Mouse (Mus musculus): ENCODE results near the gene Ccdc153. TPM values are rescaled to one million over a fixed set of nuclear protein-coding genes. Genes with fewer than 3 reads are reported as not detected.
A peak's percentile ranks its signal among the peaks of the same experiment; 100 is the strongest.

Gene Ccdc153
- polyA plus RNA-seq, 1 experiment from 2014 or later = not detected

- Histone ChIP-seq H3K4me1 (0 out of 2 replicates have a peak, but pooled peaks cover 5% of the 10 kb centered on the region), H3K27me3 (replicated peaks) (no peaks in the 10 kb centered on the region), H3K9ac (replicated peaks) (no peak overlapping the region), H3K9me3 (replicated peaks) (no peaks in the 10 kb centered on the region), H3K4me3 (replicated peaks) (no peak overlapping the region), H3K36me3 (no peaks in the 10 kb centered on the region), H3K4me2 (no peak overlapping the region), H3K27ac (replicated peaks) (no peak overlapping the region)
- ATAC-seq (ENCODE audit: low FRiP score) = no peak
- WGBS = 26% methylated on average over 2 of the region's 2 CpGs
Measured at GRCm38 (mm10) chr9:44243621-44244020, 3.1 kb downstream of the Ccdc153 start.

DNA sequence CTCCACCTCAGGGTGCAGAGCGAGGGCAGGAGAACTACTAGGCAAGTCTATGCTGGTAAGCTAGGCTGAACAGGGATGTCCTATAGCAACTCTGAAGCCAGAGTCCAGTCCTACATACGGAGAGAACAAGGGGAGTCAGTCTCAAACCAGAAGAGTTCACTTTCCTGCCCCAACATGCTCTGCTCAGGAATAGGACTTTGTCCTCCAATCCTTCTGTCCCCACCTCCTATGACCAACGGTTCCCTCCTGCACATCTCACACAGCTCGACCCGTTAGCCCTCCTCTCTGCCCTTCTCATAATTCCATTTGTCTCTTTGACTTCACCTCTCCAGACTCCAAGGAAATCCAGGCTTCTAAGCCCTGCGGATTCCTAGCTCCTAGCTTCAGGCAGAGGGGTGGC is 7.4 kb downstream of the Ccdc153 start:
- 88% methylated on average over 6 of the region's 6 CpGs for WGBS
- no peak overlapping the region for H3K4me2 ChIP-seq
- H3K27ac ChIP-seq (replicated peaks) = no peak overlapping the region
- no peaks in the 10 kb centered on the region for H3K9me3 ChIP-seq (replicated peaks)
- H3K9ac ChIP-seq (replicated peaks) = no peak overlapping the region
- no peaks in the 10 kb centered on the region for H3K36me3 ChIP-seq
- H3K4me1 ChIP-seq = peaks cover 14% of the 10 kb centered on the region
- no peak for ATAC-seq (ENCODE audit: low FRiP score)
- H3K4me3 ChIP-seq (replicated peaks) = no peak overlapping the region
- H3K27me3 ChIP-seq (replicated peaks) = no peaks in the 10 kb centered on the region

GRCm38 (mm10) chr9:44249181-44250146 is 9.0 kb downstream of the Ccdc153 start:
- H3K4me2 ChIP-seq = no peak overlapping the region

GRCm38 (mm10) chr9:44250445-44250844 is 10.0 kb downstream of the Ccdc153 start:
- Histone ChIP-seq H3K4me3 (replicated peaks) (no peak overlapping the region), H3K9ac (replicated peaks) (no peak overlapping the region), H3K27ac (replicated peaks) (0 out of 2 replicates have a peak overlapping the region, but pooled peaks have one; percentile 3), H3K27me3 (replicated peaks) (no peaks in the 10 kb centered on the region), H3K4me2 (no peak overlapping the region), H3K9me3 (replicated peaks) (no peaks in the 10 kb centered on the region), H3K4me1 (peaks cover 39% of the 10 kb centered on the region), H3K36me3 (no peaks in the 10 kb centered on the region)
- ATAC-seq (ENCODE audit: low FRiP score) = no peak
- 43% methylated on average over 4 of the region's 4 CpGs for WGBS

More at GRCm38 (mm10) chr9:44249181-44250146, 9.0 kb downstream of the Ccdc153 start:
- H3K27ac ChIP-seq (replicated peaks) = no peak overlapping the region
- WGBS = 48% methylated on average over 26 of the region's 26 CpGs
- H3K9ac ChIP-seq (replicated peaks) = no peak overlapping the region
- peaks cover 29% of the 10 kb centered on the region for H3K4me1 ChIP-seq
- no peaks in the 10 kb centered on the region for H3K9me3 ChIP-seq (replicated peaks)
- H3K36me3 ChIP-seq = no peaks in the 10 kb centered on the region
- no peak overlapping the region for H3K4me3 ChIP-seq (replicated peaks)
- peak; percentile 48; the same call in 1 of the 2 replicates for ATAC-seq (ENCODE audit: low FRiP score)
- H3K27me3 ChIP-seq (replicated peaks) = no peaks in the 10 kb centered on the region

- H3K27me3 ChIP-seq (replicated peaks) = no peaks in the 10 kb centered on the region
- no peaks in the 10 kb centered on the region for H3K9me3 ChIP-seq (replicated peaks)
- peaks cover 43% of the 10 kb centered on the region for H3K4me1 ChIP-seq
- no peak within 1 kb of the TSS for H3K4me2 ChIP-seq
- WGBS = 81% methylated on average over 10 of the region's 10 CpGs
- H3K36me3 ChIP-seq = no peaks in the 10 kb centered on the region
- 0 out of 2 replicates have a peak within 1 kb of the TSS, but pooled peaks have one; percentile 3 for H3K27ac ChIP-seq (replicated peaks)
- no peak within 1 kb of the TSS for H3K4me3 ChIP-seq (replicated peaks)
- no peak for ATAC-seq (ENCODE audit: low FRiP score)
- H3K9ac ChIP-seq (replicated peaks) = no peak within 1 kb of the TSS
Measured at GRCm38 (mm10) chr9:44251314-44251713, 10.8 kb downstream of the Ccdc153 start, which contains the start of gene Pdzd3. Gene Pdzd3 (minus strand): TSS chr9:44251471.

DNA sequence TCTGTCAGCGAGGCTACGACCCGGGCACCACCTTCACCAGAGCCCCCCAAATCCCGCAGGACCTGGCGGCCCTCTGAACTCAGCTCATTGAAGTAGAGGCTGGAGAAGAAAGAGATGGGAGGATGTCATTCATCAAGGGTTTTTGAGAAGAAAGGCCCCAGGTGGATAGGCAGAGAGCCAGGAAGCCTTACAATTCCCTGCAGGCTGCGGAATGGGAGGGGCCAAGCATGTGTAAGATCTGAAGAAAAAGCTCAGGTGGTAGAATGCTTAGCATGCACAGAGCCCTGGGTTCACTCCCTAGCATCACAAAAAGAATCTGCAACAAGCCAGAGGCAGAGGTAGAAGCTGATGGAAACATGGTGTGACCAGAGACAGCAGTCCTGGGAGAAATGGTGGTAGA is 13.0 kb downstream of the Ccdc153 start:
- Histone ChIP-seq H3K4me3 (replicated peaks) (no peak overlapping the region), H3K27me3 (replicated peaks) (no peaks in the 10 kb centered on the region), H3K9ac (replicated peaks) (no peak overlapping the region), H3K36me3 (no peaks in the 10 kb centered on the region), H3K4me2 (no peak overlapping the region), H3K27ac (replicated peaks) (peak overlapping the region; percentile 76; the same call in 1 of the 2 replicates), H3K4me1 (peaks cover 43% of the 10 kb centered on the region), H3K9me3 (replicated peaks) (no peaks in the 10 kb centered on the region)
- 86% methylated on average over 6 of the region's 6 CpGs for WGBS
- no peak for ATAC-seq (ENCODE audit: low FRiP score)

DNA sequence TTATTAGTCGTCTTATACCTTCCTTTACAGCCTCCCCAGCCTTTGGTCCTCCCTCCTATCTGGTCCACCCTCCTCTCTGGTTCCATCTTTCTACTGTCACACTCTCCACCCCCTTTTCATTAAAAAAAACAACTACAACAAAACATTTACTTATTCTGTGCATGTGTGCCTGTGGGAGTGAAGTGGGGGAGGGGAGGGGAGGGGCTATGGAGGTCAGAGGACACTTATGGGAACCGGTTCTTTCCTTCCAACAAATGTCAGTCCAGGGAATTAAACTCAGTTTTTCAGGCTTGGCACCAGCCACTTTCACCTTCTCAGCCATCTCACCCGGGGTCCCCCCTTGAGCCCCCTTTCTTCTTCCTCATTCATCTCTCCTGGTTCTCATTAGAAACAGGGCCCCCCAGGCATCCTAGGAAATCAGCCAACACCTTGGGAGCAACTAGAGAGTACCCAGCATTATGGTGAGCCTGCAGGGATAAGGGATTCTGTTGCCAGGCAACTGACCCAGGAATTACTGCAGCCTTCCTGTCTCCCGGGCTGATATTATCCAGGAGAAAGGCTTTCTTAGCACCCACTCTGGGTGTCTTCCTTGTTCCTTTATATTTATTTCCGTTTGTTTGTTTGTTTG is 14.1 kb downstream of the Ccdc153 start:
- peak; percentile 58; the same call in 1 of the 2 replicates for ATAC-seq (ENCODE audit: low FRiP score)
- H3K9me3 ChIP-seq (replicated peaks) = no peaks in the 10 kb centered on the region
- WGBS = 11% methylated on average over 5 of the region's 5 CpGs

DNA sequence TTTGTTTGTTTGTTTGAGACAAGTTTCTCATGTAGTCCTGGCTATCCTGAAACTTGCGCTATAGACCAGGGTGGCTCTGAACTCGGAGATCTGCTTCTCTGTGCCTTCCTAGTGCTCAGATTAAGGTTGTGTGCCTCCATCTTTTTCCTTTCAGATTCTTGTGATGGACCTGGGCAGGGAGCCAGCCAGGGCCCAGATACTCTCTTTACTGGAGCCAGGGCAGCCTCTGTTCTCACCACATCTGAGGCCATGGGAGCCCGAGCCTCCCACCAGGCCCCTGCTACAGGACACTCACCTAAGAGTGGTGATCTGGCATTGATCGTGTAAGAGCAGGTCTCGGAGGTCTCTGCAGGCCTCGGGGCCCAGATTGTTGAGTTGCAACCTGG is 14.7 kb downstream of the Ccdc153 start:
- H3K36me3 ChIP-seq = no peaks in the 10 kb centered on the region
- no peaks in the 10 kb centered on the region for H3K27me3 ChIP-seq (replicated peaks)
- peaks cover 34% of the 10 kb centered on the region for H3K4me1 ChIP-seq
- H3K9ac ChIP-seq (replicated peaks) = no peak overlapping the region
- WGBS = 48% methylated on average over 6 of the region's 6 CpGs
- no peak overlapping the region for H3K4me2 ChIP-seq
- peak overlapping the region; percentile 76 for H3K27ac ChIP-seq (replicated peaks)
- no peak overlapping the region for H3K4me3 ChIP-seq (replicated peaks)
- ATAC-seq (ENCODE audit: low FRiP score) = peak; percentile 29; the same call in 1 of the 2 replicates
- no peaks in the 10 kb centered on the region for H3K9me3 ChIP-seq (replicated peaks)

More for the DNA sequence above, 14.1 kb downstream of the Ccdc153 start:
- Histone ChIP-seq H3K4me3 (replicated peaks) (no peak overlapping the region), H3K4me2 (peak overlapping the region; percentile 11; the same call in 1 of the 2 replicates), H3K27ac (replicated peaks) (peak overlapping the region; percentile 76), H3K9ac (replicated peaks) (no peak overlapping the region), H3K4me1 (peaks cover 39% of the 10 kb centered on the region), H3K36me3 (no peaks in the 10 kb centered on the region), H3K27me3 (replicated peaks) (no peaks in the 10 kb centered on the region)

GRCm38 (mm10) chr9:44256213-44256612 is 15.7 kb downstream of the Ccdc153 start:
- no peaks in the 10 kb centered on the region for H3K27me3 ChIP-seq (replicated peaks)
- H3K27ac ChIP-seq (replicated peaks) = no peak overlapping the region
- H3K36me3 ChIP-seq = no peaks in the 10 kb centered on the region
- H3K4me1 ChIP-seq = peaks cover 29% of the 10 kb centered on the region
- 77% methylated on average over 8 of the region's 8 CpGs for WGBS
- no peaks in the 10 kb centered on the region for H3K9me3 ChIP-seq (replicated peaks)
- H3K9ac ChIP-seq (replicated peaks) = no peak overlapping the region
- no peak for ATAC-seq (ENCODE audit: low FRiP score)
- H3K4me3 ChIP-seq (replicated peaks) = no peak overlapping the region
- H3K4me2 ChIP-seq = no peak overlapping the region

DNA sequence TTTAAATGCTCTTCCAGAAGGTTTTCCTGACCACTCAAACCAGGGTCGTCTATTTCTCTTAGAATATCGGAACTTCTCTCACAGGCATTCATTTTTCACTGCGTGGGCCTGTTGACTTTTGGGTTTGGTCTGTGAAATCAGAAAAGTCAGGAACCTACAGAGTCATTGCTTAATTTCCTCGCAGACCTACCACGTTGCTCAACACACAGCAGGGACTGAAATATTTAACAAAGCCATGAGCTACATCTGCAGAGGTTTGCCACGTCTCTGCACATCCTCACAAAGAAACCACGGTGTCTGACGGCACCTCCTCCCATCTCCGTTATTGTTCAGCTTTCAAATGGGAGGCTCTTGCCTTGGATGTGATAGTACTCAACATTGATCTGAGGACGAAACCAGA is 18.5 kb downstream of the Ccdc153 start:
- no peaks in the 10 kb centered on the region for H3K27me3 ChIP-seq (replicated peaks)
- H3K36me3 ChIP-seq = no peaks in the 10 kb centered on the region
- no peak overlapping the region for H3K4me3 ChIP-seq (replicated peaks)
- H3K27ac ChIP-seq (replicated peaks) = no peak overlapping the region
- no peaks in the 10 kb centered on the region for H3K9me3 ChIP-seq (replicated peaks)
- 75% methylated on average over 10 of the region's 10 CpGs for WGBS
- peaks cover 18% of the 10 kb centered on the region for H3K4me1 ChIP-seq
- no peak overlapping the region for H3K4me2 ChIP-seq
- no peak overlapping the region for H3K9ac ChIP-seq (replicated peaks)
- ATAC-seq (ENCODE audit: low FRiP score) = no peak

DNA sequence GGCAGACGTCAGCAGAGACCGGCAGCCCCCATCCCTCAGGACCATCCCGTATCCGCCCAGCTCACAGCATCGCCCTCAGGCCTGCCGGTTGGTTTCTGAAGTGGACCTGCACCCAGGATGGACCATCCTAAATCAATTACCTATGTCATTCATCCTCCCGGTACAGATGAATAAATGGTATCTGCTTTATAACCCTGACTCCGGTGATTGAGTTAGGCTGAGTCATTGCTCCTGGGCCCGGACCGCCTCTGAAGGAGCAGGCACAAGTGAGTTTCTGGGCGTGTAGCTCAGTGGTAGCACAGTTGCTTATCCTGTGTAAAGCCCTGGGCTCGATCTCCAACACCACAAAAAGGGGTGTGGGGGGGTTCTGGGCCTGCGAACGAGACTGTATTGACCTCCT is 20.9 kb downstream of the Ccdc153 start:
- H3K4me1 ChIP-seq = peaks cover 13% of the 10 kb centered on the region
- H3K4me2 ChIP-seq = no peak overlapping the region
- H3K9me3 ChIP-seq (replicated peaks) = no peaks in the 10 kb centered on the region
- H3K9ac ChIP-seq (replicated peaks) = no peak overlapping the region
- no peak overlapping the region for H3K27ac ChIP-seq (replicated peaks)
- H3K4me3 ChIP-seq (replicated peaks) = no peak overlapping the region
- no peaks in the 10 kb centered on the region for H3K36me3 ChIP-seq
- no peaks in the 10 kb centered on the region for H3K27me3 ChIP-seq (replicated peaks)
- no peak for ATAC-seq (ENCODE audit: low FRiP score)
- WGBS = 79% methylated on average over 14 of the region's 14 CpGs

Data from neural tube, embryonic 15.5 days (tissue).